Mouse (Mus musculus) ES-E14 (cell line): ENCODE data around the gene Gpr137. TPM values are rescaled to one million over a fixed set of nuclear protein-coding genes. Genes with fewer than 3 reads are reported as not detected.

Source experiments
- DNase-seq: peaks from one replicate; pipeline ENCODE4 v3.0.0-alpha.2; 2013; ENCODE audit warnings: low read depth, low spot score
- H3K27ac ChIP-seq: 2 replicates; pipeline ENCODE4 v1.5.1; 2012; ENCODE audit warnings: low read depth, mild to moderate bottlenecking, low read length, moderate library complexity, mixed read lengths; ENCODE audit not compliant: poor library complexity, insufficient read depth, severe bottlenecking
- H3K36me3 ChIP-seq: 2 replicates; pipeline ENCODE4 v1.6.1; 2012; ENCODE audit warnings: mild to moderate bottlenecking, low read length, moderate library complexity, mixed read lengths; ENCODE audit not compliant: control insufficient read depth, poor library complexity, insufficient read depth, severe bottlenecking
- H3K4me1 ChIP-seq, 2 experiments: fragments of 150-350 bp in 1 of 2; sonication (generic) in 1 of 2; 2 replicates each; pipeline ENCODE4 v1.6.1; 2012; ENCODE audit warnings: low read length in 2 of 2, mild to moderate bottlenecking in 1 of 2, mixed read lengths in 1 of 2; ENCODE audit not compliant: control insufficient read depth in 2 of 2, insufficient read depth in 2 of 2, poor library complexity in 1 of 2
- H3K4me3 ChIP-seq, 2 experiments: fragments of 150-350 bp in 1 of 2; sonication (generic) in 1 of 2; 2 replicates each; pipeline ENCODE4 v1.5.1; 2012; ENCODE audit warnings: low read length in 2 of 2, low read depth in 1 of 2, mild to moderate bottlenecking in 1 of 2, mixed read lengths in 1 of 2; ENCODE audit not compliant: insufficient read depth in 1 of 2, poor library complexity in 1 of 2, severe bottlenecking in 1 of 2
- H3K9ac ChIP-seq: 2 replicates; pipeline ENCODE4 v1.6.1; 2012; ENCODE audit warnings: low read depth, mild to moderate bottlenecking, low read length, mixed read lengths; ENCODE audit not compliant: poor library complexity, insufficient read depth, severe bottlenecking
- H3K9me3 ChIP-seq: fragments of 150-350 bp; sonication (generic); 2 replicates; pipeline ENCODE4 v1.6.1; 2012; ENCODE audit warnings: low read depth, mild to moderate bottlenecking, low read length; ENCODE audit not compliant: control insufficient read depth, insufficient read depth
- CHD2 ChIP-seq: IDR thresholded peaks from 2 replicates; pipeline ENCODE4 v1.6.1; 2014; ENCODE audit warnings: mild to moderate bottlenecking, low read depth, low read length, inconsistent platforms
- HCFC1 ChIP-seq: IDR thresholded peaks from 2 replicates; pipeline ENCODE4 v1.6.1; 2012; ENCODE audit warnings: low read length, inconsistent platforms, borderline replicate concordance; ENCODE audit not compliant: insufficient read depth
- MAFK ChIP-seq: IDR thresholded peaks from 2 replicates; pipeline ENCODE4 v1.6.1; 2014; ENCODE audit warnings: mild to moderate bottlenecking, low read depth, low read length, inconsistent platforms; ENCODE audit not compliant: insufficient read depth
- ZC3H11A ChIP-seq: IDR thresholded peaks from 2 replicates; pipeline ENCODE4 v1.6.1; 2012; ENCODE audit warnings: low read depth, mild to moderate bottlenecking, inconsistent platforms, low read length, borderline replicate concordance
- ZNF384 ChIP-seq: IDR thresholded peaks from 2 replicates; pipeline ENCODE4 v1.6.1; 2012; ENCODE audit warnings: low read depth, low read length, inconsistent platforms
- in situ Hi-C, 2 experiments: fragments of 600-800 bp; cut with MboI; formaldehyde crosslinking; loops; one replicate each; pipeline ENCODE4 v1.15.1; 2025; ENCODE audit warnings: low sequenced_read_pairs in 2 of 2, inconsistent platforms in 1 of 2; ENCODE audit not compliant: unreplicated experiment in 2 of 2
- total RNA-seq: library from RNA; depleted of rRNA; stranded (reverse); fragments of 300-350 nt; gene quantifications from 2 replicates; pipeline ENCODE4 v1.2.3, GENCODE M21; 2012; rRNA removed

Gene Gpr137
- total RNA-seq, 1 experiment: 23.7 TPM

GRCm38 (mm10) chr19:6893731-6894451 lies 48.4 kb downstream of the Gpr137 start:
- H3K4me1 ChIP-seq: no peaks in the 10 kb centered on the region; a peak in 1 of 4 replicates
- in situ Hi-C loops: no loop called here
- TF ChIP-seq ZC3H11A (no peak), CHD2 (no peak), HCFC1 (no peak), ZNF384 (no peak), MAFK (no peak)
- H3K27ac ChIP-seq: no peak overlapping the region
- H3K9me3 ChIP-seq: no peaks in the 10 kb centered on the region; the same call in 1 of the 2 replicates
- DNase-seq: no peak
- no peak overlapping the region for H3K4me3 ChIP-seq
- H3K36me3 ChIP-seq: no peaks in the 10 kb centered on the region
- no peak overlapping the region for H3K9ac ChIP-seq

- DNase-seq: no peak
- in situ Hi-C loops: no loop called here
- Histone ChIP-seq H3K9me3 (no peaks in the 10 kb centered on the region), H3K9ac (no peak overlapping the region), H3K4me3 (no peak overlapping the region), H3K27ac (no peak overlapping the region), H3K4me1 (no peaks in the 10 kb centered on the region; a peak in 1 of 4 replicates), H3K36me3 (no peaks in the 10 kb centered on the region)
- TF ChIP-seq CHD2: no peak
- no peak for TF ChIP-seq ZNF384
- no peak for TF ChIP-seq HCFC1
- TF ChIP-seq MAFK: no peak
- no peak for TF ChIP-seq ZC3H11A
Measured at GRCm38 (mm10) chr19:6892512-6892911, 49.8 kb downstream of the Gpr137 start.

Other genes with a start within 250 kb of the Gpr137 start
- 11.5 and 14.4 TPM in 2 replicates for gene Rps6ka4, start 101.8 kb downstream of the Gpr137 start, total RNA-seq
- gene Ccdc88b, start 84.3 kb downstream of the Gpr137 start, total RNA-seq: 2.7 and 3.5 TPM in 2 replicates
- 90.7 and 105 TPM in 2 replicates for gene Trmt112, start 32.8 kb downstream of the Gpr137 start, total RNA-seq
- 51.6 and 59.0 TPM in 2 replicates for gene Prdx5, start 32.4 kb downstream of the Gpr137 start, total RNA-seq
- gene Esrra, start 20.7 kb downstream of the Gpr137 start, total RNA-seq: 23.1 and 30.1 TPM in 2 replicates
- gene Catsperz, start 17.1 kb downstream of the Gpr137 start, total RNA-seq: 9.4 and 14.9 TPM in 2 replicates
- 2.3 and 4.4 TPM in 2 replicates for gene Kcnk4, start 8.0 kb downstream of the Gpr137 start, total RNA-seq
- 16.3 and 22.9 TPM in 2 replicates for gene Bad, start 619 bp downstream of the Gpr137 start, total RNA-seq
- 365 and 385 TPM in 2 replicates for gene Ppp1r14b, start 32.5 kb upstream of the Gpr137 start, total RNA-seq
- 42.3 and 55.1 TPM in 2 replicates for gene Plcb3, start 34.0 kb upstream of the Gpr137 start, total RNA-seq
- gene Fkbp2, start 38.0 kb upstream of the Gpr137 start, total RNA-seq: 51.0 and 64.0 TPM in 2 replicates
- 10.0 and 14.3 TPM in 2 replicates for gene Vegfb, start 45.2 kb upstream of the Gpr137 start, total RNA-seq
- 14.0 and 22.0 TPM in 2 replicates for gene Dnajc4, start 50.1 kb upstream of the Gpr137 start, total RNA-seq
- 12.7 and 13.2 TPM in 2 replicates for gene Nudt22, start 53.6 kb upstream of the Gpr137 start, total RNA-seq
- gene Trpt1, start 53.7 kb upstream of the Gpr137 start, total RNA-seq: 5.0 and 6.9 TPM in 2 replicates
- 2.6 and 3.8 TPM in 2 replicates for gene Fermt3, start 77.0 kb upstream of the Gpr137 start, total RNA-seq
- 217 and 280 TPM in 2 replicates for gene Stip1, start 97.5 kb upstream of the Gpr137 start, total RNA-seq
- 1.4 and 3.5 TPM in 2 replicates for gene Macrod1, start 114.3 kb upstream of the Gpr137 start, total RNA-seq
- gene Flrt1, start 163.2 kb upstream of the Gpr137 start, total RNA-seq: 0.36 and 0.48 TPM in 2 replicates